Mouse (Mus musculus) forebrain, embryonic 13.5 days (tissue): ENCODE measurements around the gene Fam76a. TPM values are rescaled to one million over a fixed set of nuclear protein-coding genes. Genes with fewer than 3 reads are reported as not detected.

ENCODE experiments used
- ATAC-seq: fragments of 200-750 bp; cut with Nextera tagmentation; 2 replicates; pipeline ENCODE4 v1.8.0; 2017
- H3K27ac ChIP-seq: fragments of 300-500 bp; sonication (generic); 2 replicates; pipeline ENCODE4 v1.5.1; 2015; ENCODE audit warnings: inconsistent platforms, mild to moderate bottlenecking, moderate library complexity
- H3K27me3 ChIP-seq: fragments of 300-500 bp; sonication (generic); 2 replicates; pipeline ENCODE4 v1.6.1; 2015; ENCODE audit warnings: mild to moderate bottlenecking, inconsistent platforms
- H3K36me3 ChIP-seq: fragments of 300-500 bp; sonication (generic); 2 replicates; pipeline ENCODE4 v1.6.1; 2015; ENCODE audit warnings: mild to moderate bottlenecking, inconsistent platforms; ENCODE audit not compliant: poor library complexity, severe bottlenecking
- H3K4me1 ChIP-seq: fragments of 300-500 bp; sonication (generic); 2 replicates; pipeline ENCODE4 v1.6.1; 2015; ENCODE audit warnings: inconsistent platforms
- H3K4me2 ChIP-seq: fragments of 300-500 bp; sonication (generic); 2 replicates; pipeline ENCODE4 v1.6.1; 2015; ENCODE audit warnings: inconsistent platforms, mild to moderate bottlenecking, moderate library complexity
- H3K4me3 ChIP-seq: fragments of 300-500 bp; sonication (generic); 2 replicates; pipeline ENCODE4 v1.5.1; 2015; ENCODE audit warnings: mild to moderate bottlenecking, inconsistent platforms
- H3K9ac ChIP-seq: fragments of 300-500 bp; sonication (generic); 2 replicates; pipeline ENCODE4 v1.6.1; 2015; ENCODE audit warnings: mild to moderate bottlenecking, inconsistent platforms
- H3K9me3 ChIP-seq: fragments of 300-500 bp; sonication (generic); replicated peaks from 2 replicates; pipeline ENCODE4 v1.6.1; 2016; ENCODE audit warnings: inconsistent platforms
- WGBS: fragments of 180-500 bp; shearing (Covaris S2); methylation state at CpG from one replicate; pipeline ENCODE4 v1.1.7; 2015; 5-methylcytosine and 5-hydroxymethylcytosine counted together
- polyA plus RNA-seq: library from polyadenylated mRNA; unstranded; fragments of >200 nt; fragmentation: Nextera tagmentation; extraction: Ambion mirVana; gene quantifications from 2 replicates; pipeline ENCODE4 v1.2.1, GENCODE M21; 2015

Gene Fam76a
- polyA plus RNA-seq = 35.2 and 43.5 TPM in 2 replicates

- Histone ChIP-seq H3K9me3 (no peaks in the 10 kb centered on the region), H3K27ac (peak within 1 kb of the TSS; percentile 85), H3K9ac (peak within 1 kb of the TSS; percentile 96), H3K4me1 (peaks cover 12% of the 10 kb centered on the region), H3K4me3 (peak within 1 kb of the TSS; percentile 94), H3K36me3 (peaks cover 17% of the 10 kb centered on the region), H3K4me2 (peak within 1 kb of the TSS; percentile 86), H3K27me3 (no peaks in the 10 kb centered on the region)
- peak; percentile 98 for ATAC-seq
- 0% methylated on average over 36 of the region's 53 CpGs for WGBS
Measured at GRCm38 (mm10) chr4:132922558-132923008, at the start of gene Fam76a. Gene Fam76a (minus strand): TSS chr4:132922558.

- peaks cover 52% of the 10 kb centered on the region for H3K27me3 ChIP-seq
- H3K9me3 ChIP-seq = no peaks in the 10 kb centered on the region
- H3K36me3 ChIP-seq = no peaks in the 10 kb centered on the region
- no peak overlapping the region for H3K4me2 ChIP-seq
- H3K27ac ChIP-seq = no peak overlapping the region
- no peak overlapping the region for H3K4me3 ChIP-seq
- H3K4me1 ChIP-seq = peaks cover 34% of the 10 kb centered on the region
- ATAC-seq = no peak
- no peak overlapping the region for H3K9ac ChIP-seq
- WGBS = 69% methylated on average over 3 of the region's 3 CpGs
Measured at GRCm38 (mm10) chr4:132972101-132972500, 49.7 kb upstream of the Fam76a start.

- no peaks in the 10 kb centered on the region for H3K9me3 ChIP-seq
- peaks cover 34% of the 10 kb centered on the region for H3K4me1 ChIP-seq
- ATAC-seq = no peak
- no peak overlapping the region for H3K4me3 ChIP-seq
- H3K9ac ChIP-seq = no peak overlapping the region
- H3K36me3 ChIP-seq = no peaks in the 10 kb centered on the region
- H3K27me3 ChIP-seq = peaks cover 47% of the 10 kb centered on the region
- WGBS = 82% methylated on average over 6 of the region's 6 CpGs
- no peak overlapping the region for H3K4me2 ChIP-seq
- no peak overlapping the region for H3K27ac ChIP-seq
Measured at GRCm38 (mm10) chr4:132971601-132972000, 49.2 kb upstream of the Fam76a start.

GRCm38 (mm10) chr4:132968105-132968938 lies 46.0 kb upstream of the Fam76a start:
- Histone ChIP-seq H3K27me3 (peaks cover 14% of the 10 kb centered on the region), H3K36me3 (no peaks in the 10 kb centered on the region), H3K4me2 (no peak overlapping the region), H3K4me3 (no peak overlapping the region), H3K4me1 (peaks cover 20% of the 10 kb centered on the region), H3K27ac (no peak overlapping the region), H3K9me3 (no peaks in the 10 kb centered on the region), H3K9ac (no peak overlapping the region)
- WGBS = 29% methylated on average over 6 of the region's 6 CpGs
- ATAC-seq = no peak

GRCm38 (mm10) chr4:132964473-132964872 lies 42.1 kb upstream of the Fam76a start:
- Histone ChIP-seq H3K4me2 (no peak overlapping the region), H3K9ac (peak overlapping the region; percentile 14; the same call in 1 of the 2 replicates), H3K4me3 (no peak overlapping the region), H3K36me3 (no peaks in the 10 kb centered on the region), H3K27ac (peak overlapping the region; percentile 41; the same call in 1 of the 2 replicates), H3K4me1 (peaks cover 35% of the 10 kb centered on the region), H3K27me3 (no peaks in the 10 kb centered on the region), H3K9me3 (no peaks in the 10 kb centered on the region)
- 10% methylated on average over 5 of the region's 5 CpGs for WGBS
- no peak for ATAC-seq

GRCm38 (mm10) chr4:132964064-132964463 lies 41.7 kb upstream of the Fam76a start:
- Histone ChIP-seq H3K4me1 (peaks cover 39% of the 10 kb centered on the region), H3K4me3 (no peak overlapping the region), H3K9me3 (no peaks in the 10 kb centered on the region), H3K27me3 (no peaks in the 10 kb centered on the region), H3K36me3 (no peaks in the 10 kb centered on the region), H3K4me2 (no peak overlapping the region), H3K9ac (no peak overlapping the region), H3K27ac (peak overlapping the region; percentile 41; the same call in 1 of the 2 replicates)
- WGBS = 32% methylated on average over 3 of the region's 3 CpGs
- no peak for ATAC-seq

GRCm38 (mm10) chr4:132963436-132963835 lies 41.1 kb upstream of the Fam76a start:
- Histone ChIP-seq H3K4me3 (no peak overlapping the region), H3K27me3 (no peaks in the 10 kb centered on the region)

GRCm38 (mm10) chr4:132962628-132963027 lies 40.3 kb upstream of the Fam76a start:
- Histone ChIP-seq H3K4me2 (no peak overlapping the region), H3K9ac (no peak overlapping the region), H3K27me3 (no peaks in the 10 kb centered on the region), H3K4me3 (no peak overlapping the region), H3K36me3 (no peaks in the 10 kb centered on the region), H3K27ac (no peak overlapping the region), H3K4me1 (peaks cover 39% of the 10 kb centered on the region), H3K9me3 (no peaks in the 10 kb centered on the region)
- WGBS = 97% methylated on average over 4 of the region's 4 CpGs
- no peak for ATAC-seq

More at GRCm38 (mm10) chr4:132963436-132963835, 41.1 kb upstream of the Fam76a start:
- no peaks in the 10 kb centered on the region for H3K9me3 ChIP-seq
- H3K36me3 ChIP-seq = no peaks in the 10 kb centered on the region
- WGBS = 34% methylated on average over 2 of the region's 2 CpGs
- no peak overlapping the region for H3K4me2 ChIP-seq
- 0 out of 2 replicates have a peak overlapping the region, but pooled peaks have one; percentile 41 for H3K27ac ChIP-seq
- H3K4me1 ChIP-seq = peaks cover 43% of the 10 kb centered on the region
- ATAC-seq = no peak
- no peak overlapping the region for H3K9ac ChIP-seq

GRCm38 (mm10) chr4:132961866-132962265 lies 39.5 kb upstream of the Fam76a start:
- no peak overlapping the region for H3K9ac ChIP-seq
- H3K4me1 ChIP-seq = peaks cover 39% of the 10 kb centered on the region
- no peak for ATAC-seq
- H3K27me3 ChIP-seq = no peaks in the 10 kb centered on the region
- no peak overlapping the region for H3K4me3 ChIP-seq
- 78% methylated on average over 5 of the region's 5 CpGs for WGBS
- H3K27ac ChIP-seq = no peak overlapping the region
- no peaks in the 10 kb centered on the region for H3K9me3 ChIP-seq
- no peaks in the 10 kb centered on the region for H3K36me3 ChIP-seq
- H3K4me2 ChIP-seq = no peak overlapping the region

- Histone ChIP-seq H3K4me2 (no peak overlapping the region), H3K4me3 (no peak overlapping the region), H3K27ac (no peak overlapping the region), H3K27me3 (no peaks in the 10 kb centered on the region), H3K36me3 (no peaks in the 10 kb centered on the region), H3K9me3 (no peaks in the 10 kb centered on the region), H3K4me1 (peaks cover 39% of the 10 kb centered on the region), H3K9ac (no peak overlapping the region)
- 65% methylated on average over 13 of the region's 13 CpGs for WGBS
- no peak for ATAC-seq
Measured at GRCm38 (mm10) chr4:132960864-132961639, 38.7 kb upstream of the Fam76a start.

- H3K4me2 ChIP-seq = no peak overlapping the region
- H3K27ac ChIP-seq = no peak overlapping the region
- H3K4me3 ChIP-seq = no peak overlapping the region
- no peak overlapping the region for H3K9ac ChIP-seq
- no peaks in the 10 kb centered on the region for H3K36me3 ChIP-seq
- H3K4me1 ChIP-seq = peaks cover 39% of the 10 kb centered on the region
- no peaks in the 10 kb centered on the region for H3K27me3 ChIP-seq
- H3K9me3 ChIP-seq = no peaks in the 10 kb centered on the region
- no peak for ATAC-seq
- 79% methylated on average over 5 of the region's 5 CpGs for WGBS
Measured at GRCm38 (mm10) chr4:132960313-132960712, 38.0 kb upstream of the Fam76a start.

GRCm38 (mm10) chr4:132959679-132960045 lies 37.3 kb upstream of the Fam76a start:
- no peak overlapping the region for H3K4me2 ChIP-seq
- H3K36me3 ChIP-seq = no peaks in the 10 kb centered on the region
- no peak overlapping the region for H3K4me3 ChIP-seq
- 61% methylated on average over 3 of the region's 3 CpGs for WGBS
- no peaks in the 10 kb centered on the region for H3K9me3 ChIP-seq
- peak overlapping the region; percentile 86 for H3K27ac ChIP-seq
- H3K27me3 ChIP-seq = no peaks in the 10 kb centered on the region
- no peak for ATAC-seq
- H3K9ac ChIP-seq = no peak overlapping the region
- peaks cover 36% of the 10 kb centered on the region for H3K4me1 ChIP-seq
